23 mouse cellular contexts compared by ENCODE assay signal in the genomic region with DNA sequence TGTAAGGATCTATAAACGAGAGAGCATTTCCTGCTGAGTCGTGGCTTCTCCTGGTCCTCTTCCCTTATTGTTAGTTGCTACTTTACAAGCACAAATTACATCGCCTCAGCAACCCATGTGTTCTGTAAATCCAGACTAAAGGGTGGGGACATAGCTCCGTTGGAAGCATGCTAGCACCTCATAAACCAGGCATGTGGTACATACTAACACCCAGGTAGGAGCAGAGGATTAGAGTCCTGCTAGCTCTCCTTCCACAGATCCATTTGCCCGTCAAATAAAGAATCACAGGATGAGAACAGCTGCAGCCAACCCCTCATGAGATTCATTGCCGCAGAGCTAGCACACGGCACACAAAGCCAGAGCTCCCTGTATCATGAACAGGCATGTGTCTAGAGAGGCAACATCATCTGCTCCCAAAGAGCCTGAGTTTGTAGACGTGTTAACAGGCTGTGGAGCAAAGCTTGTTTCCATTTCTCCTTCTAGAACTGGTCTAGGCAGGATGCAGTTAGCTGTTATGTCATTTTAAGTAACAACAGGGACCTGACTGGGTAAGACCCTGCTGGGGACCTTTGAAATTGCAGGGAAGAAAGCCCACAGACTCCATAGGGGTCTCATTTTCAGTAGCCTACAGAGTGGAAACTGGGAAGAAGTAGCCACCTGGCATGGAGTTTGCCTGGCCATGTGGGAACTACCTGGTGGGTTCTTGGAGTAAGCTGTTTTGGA. TPM values are rescaled to one million over a fixed set of nuclear protein-coding genes. Genes with fewer than 3 reads are reported as not detected.
DNase-seq lines count a peak whose midpoint lies in the region; ATAC-seq and TF ChIP-seq lines count a peak whose summit lies in the region.
"Had no signal": no experiment of that assay in that cellular context is flagged by ENCODE, and none has a peak within 500 bp of the region (broad histone marks: within the 10 kb centered on the region; RNA-seq: fewer than 3 reads in every experiment).

No protein-coding gene starts in this region.

- peak; percentile 13 for DNase-seq in forebrain, embryonic 10.5 days (ENCODE audit: extremely low spot score, low spot score)
- no peak for DNase-seq in forebrain, embryonic 11.5 days (ENCODE audit: low spot score)
- DNase-seq in kidney, postnatal 0 days (ENCODE audit: low spot score): no peak
- no peak for DNase-seq in kidney, postnatal 14 days
- DNase-seq in forelimb bud, embryonic 11.5 days (ENCODE audit: low read depth, low spot score): peak; percentile 40
- no peak for DNase-seq in frontal cortex, postnatal 25 days (ENCODE audit: low spot score in 2 of 2)
- DNase-seq in ovary, adult 18-20 months (ENCODE audit: low spot score): no peak
- DNase-seq: adrenal gland, postnatal 14 days; cerebellum, adult 8-10 months; embryo, embryonic 11 days; gastrocnemius, postnatal 36 days; kidney, adult 18-20 months; lung, embryonic 14.5 days; spleen, adult 18-20 months had no signal

- H3K36me3 ChIP-seq in forebrain, embryonic 10.5 days (replicated peaks): no peaks in the 10 kb centered on the region
- H3K36me3 ChIP-seq in forebrain, embryonic 11.5 days (ENCODE audit: control insufficient read depth, insufficient read depth, low read length): no peaks in the 10 kb centered on the region
- H3K36me3 ChIP-seq in kidney, postnatal 0 days (ENCODE audit: insufficient read depth, low read length): no peaks in the 10 kb centered on the region
- H3K36me3 ChIP-seq in E14TG2a.4 (ENCODE audit: insufficient read depth, low read length): no peaks in the 10 kb centered on the region
- H3K36me3 ChIP-seq: embryonic facial prominence, embryonic 13.5 days; forebrain, embryonic 15.5 days; limb, embryonic 15.5 days; midbrain, embryonic 13.5 days; neural tube, embryonic 12.5 days had no signal

- WGBS in forebrain, embryonic 10.5 days: 79% methylated on average over 8 of the region's 8 CpGs
- 74% methylated on average over 8 of the region's 8 CpGs for WGBS in forebrain, embryonic 11.5 days
- WGBS in kidney, postnatal 0 days: 49% methylated on average over 8 of the region's 8 CpGs

- H3K9me3 ChIP-seq in forebrain, embryonic 10.5 days: no peaks in the 10 kb centered on the region
- no peaks in the 10 kb centered on the region for H3K9me3 ChIP-seq in forebrain, embryonic 11.5 days (ENCODE audit: control insufficient read depth, low read length)
- no peaks in the 10 kb centered on the region for H3K9me3 ChIP-seq in kidney, postnatal 0 days (replicated peaks; ENCODE audit: low read length)
- no peaks in the 10 kb centered on the region for H3K9me3 ChIP-seq in E14TG2a.4 (ENCODE audit: low read length)
- H3K9me3 ChIP-seq: embryonic facial prominence, embryonic 13.5 days; forebrain, embryonic 15.5 days; limb, embryonic 15.5 days; midbrain, embryonic 13.5 days; neural tube, embryonic 12.5 days had no signal

- H3K27me3 ChIP-seq in forebrain, embryonic 10.5 days (ENCODE audit: poor library complexity, severe bottlenecking): no peaks in the 10 kb centered on the region
- no peaks in the 10 kb centered on the region; the same call in 1 of the 2 replicates for H3K27me3 ChIP-seq in forebrain, embryonic 11.5 days (ENCODE audit: control insufficient read depth, insufficient read depth, low read length)
- no peaks in the 10 kb centered on the region for H3K27me3 ChIP-seq in kidney, postnatal 0 days (ENCODE audit: insufficient read depth, low read length)
- H3K27me3 ChIP-seq in E14TG2a.4 (ENCODE audit: insufficient read depth, low read length): no peaks in the 10 kb centered on the region
- H3K27me3 ChIP-seq: embryonic facial prominence, embryonic 13.5 days; forebrain, embryonic 15.5 days; limb, embryonic 15.5 days; midbrain, embryonic 13.5 days; neural tube, embryonic 12.5 days had no signal

- 0 out of 2 replicates have a peak overlapping the region, but pooled peaks have one; percentile 1 for H3K27ac ChIP-seq in forebrain, embryonic 10.5 days
- no peak overlapping the region for H3K27ac ChIP-seq in forebrain, embryonic 11.5 days (ENCODE audit: low read depth, low read length)
- no peak overlapping the region for H3K27ac ChIP-seq in kidney, postnatal 0 days
- H3K27ac ChIP-seq: embryonic facial prominence, embryonic 13.5 days; forebrain, embryonic 15.5 days; limb, embryonic 15.5 days; liver, embryonic 14.5 days; midbrain, embryonic 13.5 days; neural tube, embryonic 12.5 days had no signal

- ATAC-seq in forebrain, embryonic 11.5 days (replicated peaks; ENCODE audit: low FRiP score): no peak
- ATAC-seq in kidney, postnatal 0 days (replicated peaks; ENCODE audit: low FRiP score, low read depth): no peak
- ATAC-seq: forebrain, embryonic 15.5 days; inflammation-experienced regulatory T-cells, adult 6 months; midbrain, embryonic 13.5 days had no signal

- 0 out of 2 replicates have a peak, but pooled peaks have one; percentile 5 for TF ChIP-seq CTCF in kidney, postnatal 0 days (IDR thresholded peaks at IDR 0.05; ENCODE audit: low read depth)
- TF ChIP-seq CTCF in E14TG2a.4 (conservative IDR thresholded peaks at IDR 0.05; ENCODE audit: low read length): 0 out of 2 replicates have a peak, but pooled peaks have one; percentile 19

- peaks cover 10% of the 10 kb centered on the region for H3K4me1 ChIP-seq in forebrain, embryonic 10.5 days
- H3K4me1 ChIP-seq in forebrain, embryonic 11.5 days (replicated peaks; ENCODE audit: control insufficient read depth, insufficient read depth, low read length): no peaks in the 10 kb centered on the region; the same call in 1 of the 2 replicates
- H3K4me1 ChIP-seq in kidney, postnatal 0 days (replicated peaks; ENCODE audit: insufficient read depth, low read length): no peaks in the 10 kb centered on the region
- peaks cover 4% of the 10 kb centered on the region; the same call in 1 of the 2 replicates for H3K4me1 ChIP-seq in E14TG2a.4 (replicated peaks; ENCODE audit: low read depth, low read length)
- H3K4me1 ChIP-seq: embryonic facial prominence, embryonic 13.5 days; limb, embryonic 15.5 days; neural tube, embryonic 12.5 days had no signal

- no peak overlapping the region for H3K9ac ChIP-seq in forebrain, embryonic 11.5 days (ENCODE audit: low read length)
- H3K9ac ChIP-seq in kidney, postnatal 0 days (ENCODE audit: low read depth, low read length): no peak overlapping the region
- H3K9ac ChIP-seq: embryonic facial prominence, embryonic 13.5 days; forebrain, embryonic 15.5 days; limb, embryonic 15.5 days; liver, embryonic 14.5 days; lung, embryonic 14.5 days; midbrain, embryonic 13.5 days; neural tube, embryonic 12.5 days had no signal

- no peak overlapping the region for H3K4me2 ChIP-seq in forebrain, embryonic 11.5 days (ENCODE audit: low read depth, low read length, severe bottlenecking)
- H3K4me2 ChIP-seq in kidney, postnatal 0 days (ENCODE audit: low read length): no peak overlapping the region
- H3K4me2 ChIP-seq: embryonic facial prominence, embryonic 13.5 days; forebrain, embryonic 15.5 days; limb, embryonic 15.5 days; lung, embryonic 14.5 days; midbrain, embryonic 13.5 days; neural tube, embryonic 12.5 days had no signal

- no peak overlapping the region for H3K4me3 ChIP-seq in forebrain, embryonic 10.5 days
- H3K4me3 ChIP-seq in forebrain, embryonic 11.5 days (ENCODE audit: low read depth, low read length): no peak overlapping the region
- no peak overlapping the region for H3K4me3 ChIP-seq in kidney, postnatal 0 days (replicated peaks; ENCODE audit: low read depth, low read length)
- no peak overlapping the region for H3K4me3 ChIP-seq in E14TG2a.4 (replicated peaks; ENCODE audit: low read length)
- H3K4me3 ChIP-seq: embryonic facial prominence, embryonic 13.5 days; erythroblast, embryonic 14.5 days; forebrain, embryonic 15.5 days; limb, embryonic 15.5 days; midbrain, embryonic 13.5 days; neural tube, embryonic 12.5 days had no signal

RNA-seq across cellular contexts. Expression of gene Hcls1, which starts 15.0 kb away (rescaled TPM):
- 1.7 and 2.9 TPM in 2 replicates for polyA plus RNA-seq in forebrain, embryonic 10.5 days (2016; fragmentation: Nextera tagmentation; extraction: Ambion mirVana)
- polyA plus RNA-seq in forebrain, embryonic 11.5 days (2014; fragmentation: Nextera tagmentation; extraction: Ambion mirVana): 0.88 and 1.0 TPM in 2 replicates
- 4.8 and 4.9 TPM in 2 replicates for polyA plus RNA-seq in kidney, postnatal 0 days (2015; fragmentation: Nextera tagmentation; extraction: Ambion mirVana)

RNA-seq across cellular contexts. Expression of gene Fbxo40, which starts 40.5 kb away (rescaled TPM):
- 0.09 and 0.12 TPM in 2 replicates for polyA plus RNA-seq in forebrain, embryonic 10.5 days (2016; fragmentation: Nextera tagmentation; extraction: Ambion mirVana)
- polyA plus RNA-seq in forebrain, embryonic 11.5 days (2014; fragmentation: Nextera tagmentation; extraction: Ambion mirVana): 0.11 TPM in 1 of 2 replicates, not detected in the other
- polyA plus RNA-seq in kidney, postnatal 0 days (2015; fragmentation: Nextera tagmentation; extraction: Ambion mirVana): 1.6 and 1.8 TPM in 2 replicates
- polyA plus RNA-seq: embryonic facial prominence, embryonic 13.5 days; erythroblast, embryonic 14.5 days; forebrain, embryonic 15.5 days; lung, embryonic 14.5 days; midbrain, embryonic 13.5 days; neural tube, embryonic 12.5 days had no signal

Comparison
In these comparisons a context has a peak if more than half of its experiments do, and no peak if none do; other contexts are left out.
1. DNase-seq: peak in forebrain, embryonic 10.5 days (single experiment) and forelimb bud, embryonic 11.5 days (single experiment); none in forebrain, embryonic 11.5 days (single experiment), kidney, postnatal 0 days (single experiment), kidney, postnatal 14 days (single experiment), frontal cortex, postnatal 25 days (0 of 2) and ovary, adult 18-20 months (single experiment).